Mouse (Mus musculus): ENCODE measurements around the gene Nub1.

DNA sequence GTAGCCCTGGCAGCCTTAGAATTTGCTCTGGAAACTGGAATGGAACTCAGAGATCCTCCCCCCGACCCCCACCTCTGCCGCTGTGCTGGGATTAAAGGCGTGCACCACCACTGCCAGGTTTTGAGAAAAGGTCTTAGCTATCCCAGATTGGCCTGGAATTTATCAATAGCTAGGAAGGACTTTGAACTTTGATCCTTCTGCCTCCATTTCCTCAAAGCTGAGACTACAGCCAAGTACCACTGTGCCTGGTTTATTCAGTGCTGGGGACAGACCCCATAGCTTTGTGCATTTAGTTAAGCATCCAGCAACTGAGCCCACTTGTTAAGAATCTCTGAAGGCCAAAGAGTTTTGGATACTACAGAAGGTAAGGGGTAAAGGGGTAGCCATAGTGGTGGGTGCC, 71.6 kb downstream of the Nub1 start:
- no peak for TF ChIP-seq CTCF (IDR thresholded peaks at IDR 0.05; ENCODE audit: low read depth, low read length)
- TF ChIP-seq POLR2A (IDR thresholded peaks at IDR 0.05; ENCODE audit: borderline replicate concordance, low read depth, low read length): no peak
